19 mouse cellular contexts compared by ENCODE assay signal in genomic region chr13:42507535-42507934, GRCm38 (mm10).
DNase-seq lines count a peak whose midpoint lies in the region; ATAC-seq and TF ChIP-seq lines count a peak whose summit lies in the region.
"Had no signal": no experiment of that assay in that cellular context is flagged by ENCODE, and none has a peak within 500 bp of the region (broad histone marks: within the 10 kb centered on the region; RNA-seq: fewer than 3 reads in every experiment).

No protein-coding gene starts in this region.

- H3K9me3 ChIP-seq in forebrain, embryonic 13.5 days (replicated peaks), result no peaks in the 10 kb centered on the region
- no peaks in the 10 kb centered on the region for H3K9me3 ChIP-seq in forebrain, embryonic 11.5 days (ENCODE audit: control insufficient read depth, low read length)
- no peaks in the 10 kb centered on the region for H3K9me3 ChIP-seq in midbrain, embryonic 13.5 days
- no peaks in the 10 kb centered on the region for H3K9me3 ChIP-seq in midbrain, embryonic 16.5 days (replicated peaks; ENCODE audit: control insufficient read depth, low read length, poor library complexity, severe bottlenecking)
- no peaks in the 10 kb centered on the region for H3K9me3 ChIP-seq in forebrain, embryonic 14.5 days (replicated peaks; ENCODE audit: control insufficient read depth, low read length)
- H3K9me3 ChIP-seq in intestine, postnatal 0 days (ENCODE audit: control insufficient read depth), result no peaks in the 10 kb centered on the region
- H3K9me3 ChIP-seq: embryonic facial prominence, embryonic 10.5 days; hindbrain, embryonic 10.5 days; intestine, embryonic 15.5 days had no signal

- ATAC-seq in forebrain, embryonic 13.5 days, result peak; percentile 83
- ATAC-seq in forebrain, embryonic 11.5 days (replicated peaks; ENCODE audit: low FRiP score), result no peak
- peak; percentile 76 for ATAC-seq in midbrain, embryonic 13.5 days
- no peak for ATAC-seq in midbrain, embryonic 16.5 days
- peak; percentile 82 for ATAC-seq in forebrain, embryonic 14.5 days
- ATAC-seq in intestine, postnatal 0 days, result no peak
- ATAC-seq: activated CD4-positive, CD25-positive, alpha-beta regulatory T cell, adult 4 months; intestine, embryonic 15.5 days; Patski had no signal

- H3K4me2 ChIP-seq in forebrain, embryonic 13.5 days, result no peak overlapping the region
- H3K4me2 ChIP-seq in forebrain, embryonic 11.5 days (ENCODE audit: low read depth, low read length, severe bottlenecking), result no peak overlapping the region
- H3K4me2 ChIP-seq in midbrain, embryonic 13.5 days (replicated peaks), result no peak overlapping the region
- no peak overlapping the region for H3K4me2 ChIP-seq in midbrain, embryonic 16.5 days (ENCODE audit: low read length)
- no peak overlapping the region for H3K4me2 ChIP-seq in forebrain, embryonic 14.5 days (ENCODE audit: low read length)
- no peak overlapping the region for H3K4me2 ChIP-seq in intestine, postnatal 0 days (replicated peaks; ENCODE audit: low read depth)
- H3K4me2 ChIP-seq: heart, embryonic 11.5 days; intestine, embryonic 15.5 days had no signal

- no peaks in the 10 kb centered on the region for H3K27me3 ChIP-seq in forebrain, embryonic 13.5 days
- no peaks in the 10 kb centered on the region for H3K27me3 ChIP-seq in forebrain, embryonic 11.5 days (ENCODE audit: control insufficient read depth, insufficient read depth, low read length)
- H3K27me3 ChIP-seq in midbrain, embryonic 13.5 days, result no peaks in the 10 kb centered on the region
- no peaks in the 10 kb centered on the region for H3K27me3 ChIP-seq in midbrain, embryonic 16.5 days (ENCODE audit: control insufficient read depth, insufficient read depth, low read depth, low read length)
- H3K27me3 ChIP-seq in forebrain, embryonic 14.5 days (replicated peaks; ENCODE audit: control insufficient read depth, insufficient read depth, low read length), result no peaks in the 10 kb centered on the region
- H3K27me3 ChIP-seq in intestine, postnatal 0 days (replicated peaks; ENCODE audit: control insufficient read depth, insufficient read depth, low read length), result no peaks in the 10 kb centered on the region
- H3K27me3 ChIP-seq: intestine, embryonic 15.5 days; Patski had no signal

- no peak overlapping the region for H3K4me3 ChIP-seq in forebrain, embryonic 13.5 days
- H3K4me3 ChIP-seq in forebrain, embryonic 11.5 days (ENCODE audit: low read depth, low read length), result no peak overlapping the region
- H3K4me3 ChIP-seq in midbrain, embryonic 13.5 days (replicated peaks), result no peak overlapping the region
- H3K4me3 ChIP-seq in midbrain, embryonic 16.5 days (ENCODE audit: low read depth, low read length), result no peak overlapping the region
- H3K4me3 ChIP-seq in forebrain, embryonic 14.5 days (ENCODE audit: low read depth, low read length), result no peak overlapping the region
- no peak overlapping the region for H3K4me3 ChIP-seq in intestine, postnatal 0 days (ENCODE audit: low read depth, low read length)
- H3K4me3 ChIP-seq: embryonic facial prominence, embryonic 10.5 days; heart, adult 2 months; hindbrain, embryonic 10.5 days; intestine, embryonic 15.5 days had no signal

- H3K4me1 ChIP-seq in forebrain, embryonic 13.5 days, result peaks cover 13% of the 10 kb centered on the region
- H3K4me1 ChIP-seq in forebrain, embryonic 11.5 days (replicated peaks; ENCODE audit: control insufficient read depth, insufficient read depth, low read length), result no peaks in the 10 kb centered on the region
- H3K4me1 ChIP-seq in midbrain, embryonic 13.5 days (replicated peaks), result peaks cover 12% of the 10 kb centered on the region; the same call in 1 of the 2 replicates
- H3K4me1 ChIP-seq in midbrain, embryonic 16.5 days (ENCODE audit: control insufficient read depth, insufficient read depth, low read length), result no peaks in the 10 kb centered on the region
- H3K4me1 ChIP-seq in forebrain, embryonic 14.5 days (ENCODE audit: control insufficient read depth, insufficient read depth, low read length), result peaks cover 13% of the 10 kb centered on the region
- H3K4me1 ChIP-seq in intestine, postnatal 0 days (replicated peaks; ENCODE audit: control insufficient read depth, insufficient read depth, low read length), result no peaks in the 10 kb centered on the region; the same call in 1 of the 2 replicates
- H3K4me1 ChIP-seq: embryonic facial prominence, embryonic 10.5 days; hindbrain, embryonic 10.5 days; intestine, embryonic 15.5 days had no signal

- H3K36me3 ChIP-seq in forebrain, embryonic 13.5 days (ENCODE audit: poor library complexity, severe bottlenecking), result no peaks in the 10 kb centered on the region
- H3K36me3 ChIP-seq in forebrain, embryonic 11.5 days (ENCODE audit: control insufficient read depth, insufficient read depth, low read length), result no peaks in the 10 kb centered on the region
- no peaks in the 10 kb centered on the region for H3K36me3 ChIP-seq in midbrain, embryonic 13.5 days
- H3K36me3 ChIP-seq in midbrain, embryonic 16.5 days (ENCODE audit: control insufficient read depth, insufficient read depth, low read length), result no peaks in the 10 kb centered on the region
- H3K36me3 ChIP-seq in forebrain, embryonic 14.5 days (ENCODE audit: control insufficient read depth, insufficient read depth, low read length), result no peaks in the 10 kb centered on the region
- H3K36me3 ChIP-seq in intestine, postnatal 0 days (ENCODE audit: control insufficient read depth, insufficient read depth), result no peaks in the 10 kb centered on the region
- H3K36me3 ChIP-seq: embryonic facial prominence, embryonic 10.5 days; hindbrain, embryonic 10.5 days; intestine, embryonic 15.5 days had no signal

- DNase-seq in forebrain, embryonic 11.5 days (ENCODE audit: low spot score), result no peak
- DNase-seq in Muller cell, postnatal 12 days (ENCODE audit: inconsistent ontology term), result peak; percentile 45
- peak; percentile 89 for DNase-seq in forebrain, embryonic 14.5 days (ENCODE audit: low spot score)
- no peak for DNase-seq in thymus, postnatal 25 days
- DNase-seq: adrenal gland, postnatal 14 days; cerebellum, adult 2 months; cerebellum, postnatal 10 days; gastrocnemius, postnatal 14 days; heart, adult 2 months had no signal

- no peak overlapping the region for H3K27ac ChIP-seq in forebrain, embryonic 13.5 days
- no peak overlapping the region for H3K27ac ChIP-seq in forebrain, embryonic 11.5 days (ENCODE audit: low read depth, low read length)
- H3K27ac ChIP-seq in midbrain, embryonic 13.5 days, result peak overlapping the region; percentile 39
- H3K27ac ChIP-seq in midbrain, embryonic 16.5 days (ENCODE audit: low read length), result no peak overlapping the region
- H3K27ac ChIP-seq in forebrain, embryonic 14.5 days (ENCODE audit: low read depth, low read length), result peak overlapping the region; percentile 29; the same call in 1 of the 2 replicates
- H3K27ac ChIP-seq in intestine, postnatal 0 days (ENCODE audit: low read depth, low read length), result no peak overlapping the region
- H3K27ac ChIP-seq: embryonic facial prominence, embryonic 10.5 days; heart, adult 2 months; hindbrain, embryonic 10.5 days; intestine, embryonic 15.5 days had no signal

- H3K9ac ChIP-seq in forebrain, embryonic 13.5 days, result no peak overlapping the region
- no peak overlapping the region for H3K9ac ChIP-seq in forebrain, embryonic 11.5 days (ENCODE audit: low read length)
- no peak overlapping the region for H3K9ac ChIP-seq in midbrain, embryonic 13.5 days (replicated peaks)
- no peak overlapping the region for H3K9ac ChIP-seq in midbrain, embryonic 16.5 days (ENCODE audit: low read depth, low read length)
- no peak overlapping the region for H3K9ac ChIP-seq in forebrain, embryonic 14.5 days (ENCODE audit: low read length)
- H3K9ac ChIP-seq in intestine, postnatal 0 days (ENCODE audit: low read depth, low read length), result no peak overlapping the region
- H3K9ac ChIP-seq: intestine, embryonic 15.5 days had no signal

- TF ChIP-seq CTCF in intestine, postnatal 0 days (IDR thresholded peaks at IDR 0.05; ENCODE audit: low read depth), result no peak

- 14% methylated on average over 5 of the region's 5 CpGs for WGBS in forebrain, embryonic 13.5 days
- 56% methylated on average over 5 of the region's 5 CpGs for WGBS in forebrain, embryonic 11.5 days
- 45% methylated on average over 5 of the region's 5 CpGs for WGBS in midbrain, embryonic 13.5 days
- WGBS in midbrain, embryonic 16.5 days, result 31% methylated on average over 5 of the region's 5 CpGs
- 7% methylated on average over 5 of the region's 5 CpGs for WGBS in forebrain, embryonic 14.5 days
- 87% methylated on average over 5 of the region's 5 CpGs for WGBS in intestine, postnatal 0 days

Comparison
In these comparisons a context has a peak if more than half of its experiments do, and no peak if none do; other contexts are left out.
1. ATAC-seq: peak in forebrain, embryonic 13.5 days (single experiment), midbrain, embryonic 13.5 days (single experiment) and forebrain, embryonic 14.5 days (single experiment); none in forebrain, embryonic 11.5 days (single experiment), midbrain, embryonic 16.5 days (single experiment) and intestine, postnatal 0 days (single experiment).
2. H3K27ac ChIP-seq: peak in midbrain, embryonic 13.5 days (single experiment) and forebrain, embryonic 14.5 days (single experiment); none in forebrain, embryonic 13.5 days (single experiment), forebrain, embryonic 11.5 days (single experiment), midbrain, embryonic 16.5 days (single experiment) and intestine, postnatal 0 days (single experiment).
3. DNase-seq: peak in Muller cell, postnatal 12 days (single experiment) and forebrain, embryonic 14.5 days (single experiment); none in forebrain, embryonic 11.5 days (single experiment) and thymus, postnatal 25 days (single experiment).